ENCODE assay signal across 11 mouse cellular contexts in the genomic region with DNA sequence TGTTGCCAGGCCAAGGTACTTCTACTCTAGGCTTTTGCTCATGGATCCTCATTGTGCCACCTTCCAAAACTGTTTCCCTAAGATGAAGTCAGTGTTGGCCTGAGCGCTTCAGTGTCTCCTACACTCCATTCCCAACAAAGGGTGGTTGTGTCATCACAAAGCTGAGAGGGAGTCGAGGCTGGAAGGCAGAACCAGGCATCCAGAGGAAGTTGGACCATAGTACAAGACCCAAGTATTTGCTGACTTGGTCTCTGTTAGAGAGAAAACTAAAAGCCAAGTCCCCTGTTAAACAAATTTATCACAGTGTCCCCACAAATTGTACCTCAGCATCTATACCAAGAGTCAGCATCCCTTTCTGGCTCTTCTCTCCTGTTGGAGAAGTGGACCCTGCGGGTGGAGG. TPM values are rescaled to one million over a fixed set of nuclear protein-coding genes. Genes with fewer than 3 reads are reported as not detected.
DNase-seq lines count a peak whose midpoint lies in the region; TF ChIP-seq lines count a peak whose summit lies in the region.
"Had no signal": no experiment of that assay in that cellular context is flagged by ENCODE, and none has a peak within 500 bp of the region (broad histone marks: within the 10 kb centered on the region; RNA-seq: fewer than 3 reads in every experiment).

TSS of gene Gcc1 (minus strand) at position 101 of the 400 bp plus-strand sequence.

- 86% methylated on average over 3 of the region's 3 CpGs for WGBS in kidney, adult 2 months
- WGBS in thymus, adult 2 months, result 95% methylated on average over 3 of the region's 3 CpGs

- no peak for DNase-seq in kidney, adult 2 months
- DNase-seq in kidney, postnatal 36 days, result no peak
- no peak for DNase-seq in thymus, postnatal 0 days (ENCODE audit: low spot score)
- DNase-seq in thymus, adult 2 months, result no peak
- DNase-seq in layer of hippocampus, postnatal 36 days, result no peak
- no peak for DNase-seq in MN1 (ENCODE audit: low spot score)
- DNase-seq in retina, postnatal 1 day, result no peak
- DNase-seq in cerebellum, adult 11-12 months, result no peak
- DNase-seq: kidney, postnatal 4 days had no signal

- H3K36me3 ChIP-seq in kidney, adult 2 months (ENCODE audit: control insufficient read depth, insufficient read depth, low read length), result no peaks in the 10 kb centered on the region
- peaks cover 5% of the 10 kb centered on the region; the same call in 1 of the 2 replicates for H3K36me3 ChIP-seq in thymus, adult 2 months (ENCODE audit: control insufficient read depth, insufficient read depth, low read length)

- no peak for TF ChIP-seq CTCF in kidney, adult 2 months (conservative IDR thresholded peaks at IDR 0.05; ENCODE audit: insufficient read depth, insufficient read length, low read depth, low read length)
- no peak for TF ChIP-seq CTCF in thymus, adult 2 months (IDR thresholded peaks at IDR 0.05; ENCODE audit: borderline replicate concordance, control insufficient read depth, extremely low read depth, insufficient read depth, low read length, poor library complexity)

- peak within 1 kb of the TSS; percentile 12; the same call in 1 of the 2 replicates for H3K27ac ChIP-seq in kidney, adult 2 months (ENCODE audit: insufficient read depth, low read depth, low read length)
- no peak within 1 kb of the TSS for H3K27ac ChIP-seq in thymus, adult 2 months (ENCODE audit: control insufficient read depth, insufficient read depth, low read length)
- H3K27ac ChIP-seq: embryonic facial prominence, embryonic 15.5 days; heart, embryonic 10.5 days had no signal

- no peaks in the 10 kb centered on the region for H3K27me3 ChIP-seq in kidney, adult 2 months (replicated peaks; ENCODE audit: control insufficient read depth, insufficient read depth, low read length)
- H3K27me3 ChIP-seq in thymus, adult 2 months (ENCODE audit: control insufficient read depth, insufficient read depth, low read length), result no peaks in the 10 kb centered on the region
- H3K27me3 ChIP-seq: embryonic facial prominence, embryonic 15.5 days had no signal

- peaks cover 7% of the 10 kb centered on the region; the same call in 1 of the 2 replicates for H3K4me1 ChIP-seq in kidney, adult 2 months (ENCODE audit: control insufficient read depth, insufficient read depth, low read length)
- H3K4me1 ChIP-seq in thymus, adult 2 months (replicated peaks; ENCODE audit: control insufficient read depth, insufficient read depth, low read length), result peaks cover 20% of the 10 kb centered on the region

- no peak within 1 kb of the TSS for H3K4me3 ChIP-seq in kidney, adult 2 months (ENCODE audit: insufficient read depth, low read depth, low read length)
- no peak within 1 kb of the TSS for H3K4me3 ChIP-seq in thymus, adult 2 months (ENCODE audit: control insufficient read depth, insufficient read depth, low read length)
- H3K4me3 ChIP-seq: embryonic facial prominence, embryonic 15.5 days; heart, embryonic 10.5 days had no signal

- TF ChIP-seq POLR2A in kidney, adult 2 months (IDR thresholded peaks at IDR 0.05; ENCODE audit: low read depth, low read length), result no peak
- no peak for TF ChIP-seq POLR2A in thymus, adult 2 months (IDR thresholded peaks at IDR 0.05; ENCODE audit: control insufficient read depth, extremely low read depth, insufficient read depth, low read length, poor library complexity)

RNA-seq across cellular contexts. Expression of gene Gcc1, which starts in this region (rescaled TPM):
- polyA plus RNA-seq in kidney, adult 2 months (2012; rRNA removed), result 5.1 and 6.6 TPM in 2 replicates
- 10.5 and 12.6 TPM in 2 replicates for polyA plus RNA-seq in thymus, postnatal 0 days (2015; fragmentation: Nextera tagmentation; extraction: Ambion mirVana)
- polyA plus RNA-seq in thymus, adult 2 months (2012; rRNA removed), result 9.3 and 10.6 TPM in 2 replicates
- 10 to 100 TPM; 17.9 to 20.1 TPM for total RNA-seq in layer of hippocampus, postnatal 36 days (2021)
